Mouse (Mus musculus): ENCODE data around the gene Hist2h3b. TPM values are rescaled to one million over a fixed set of nuclear protein-coding genes. Genes with fewer than 3 reads are reported as not detected.
A peak's percentile ranks its signal among the peaks of the same experiment; 100 is the strongest.
"Not testable (repeated sequence)": the region's sequence is repeated elsewhere in the genome, so short reads cannot be mapped to it uniquely, and the experiment has no call there.

Hist2h3b gene
- polyA plus RNA-seq (2015; fragmentation: Nextera tagmentation; extraction: Ambion mirVana) = 19.6 and 22.4 TPM in 2 replicates

GRCm38 (mm10) chr3:96268051-96268775 lies at the start of gene Hist2h3b:
Hist2h3b (plus strand) TSS chr3:96268654.
- ATAC-seq (ENCODE audit: low FRiP score) = peak; percentile 68
- WGBS = 23% methylated on average over 30 of the region's 30 CpGs
- Histone ChIP-seq H3K9me3 (no peaks in the 10 kb centered on the region), H3K27ac (peak within 1 kb of the TSS; percentile 96), H3K4me1 (replicated peaks) (peaks cover 27% of the 10 kb centered on the region), H3K9ac (peak within 1 kb of the TSS; percentile 67), H3K27me3 (no peaks in the 10 kb centered on the region), H3K4me2 (peak within 1 kb of the TSS; percentile 84), H3K4me3 (peak within 1 kb of the TSS; percentile 54), H3K36me3 (no peaks in the 10 kb centered on the region)

DNA sequence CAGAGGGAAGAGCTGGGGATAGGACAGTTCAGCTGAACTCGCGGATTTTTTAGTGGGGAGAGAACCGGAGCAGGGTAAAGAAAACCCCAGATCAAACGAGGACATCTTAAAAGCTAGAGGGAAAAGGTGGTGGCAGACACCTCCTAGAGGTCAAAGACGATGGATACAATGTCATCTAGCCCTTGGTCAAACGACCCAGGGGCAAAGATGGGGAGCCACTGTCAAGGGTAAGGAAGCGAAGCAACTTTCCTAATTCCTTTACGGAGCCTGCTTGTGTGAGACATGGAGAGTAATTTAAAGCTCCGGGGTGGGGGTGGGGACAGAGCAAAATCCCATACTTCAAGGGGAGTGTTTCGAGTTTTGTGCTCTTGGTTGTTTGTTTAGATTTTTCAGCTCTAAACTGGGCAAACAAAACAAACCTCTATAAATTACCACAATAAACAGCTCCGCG lies 49.2 kb upstream of the Hist2h3b start:
- Histone ChIP-seq H3K4me2 (peak overlapping the region; percentile 86), H3K27me3 (0 out of 2 replicates have a peak, but pooled peaks cover 7% of the 10 kb centered on the region), H3K27ac (peak overlapping the region; percentile 98), H3K4me3 (peak overlapping the region; percentile 57), H3K9ac (peak overlapping the region; percentile 82), H3K9me3 (no peaks in the 10 kb centered on the region), H3K36me3 (no peaks in the 10 kb centered on the region), H3K4me1 (replicated peaks) (peaks cover 40% of the 10 kb centered on the region)
- ATAC-seq (ENCODE audit: low FRiP score) = peak; percentile 53
- 1% methylated on average over 12 of the region's 12 CpGs for WGBS

GRCm38 (mm10) chr3:96219661-96220130 lies 48.8 kb upstream of the Hist2h3b start, which contains the start of the genes Bola1 and Hist2h2ab:
Bola1 (minus strand) TSS chr3:96219709.
Hist2h2ab (plus strand) TSS chr3:96219865.
- Histone ChIP-seq H3K36me3 (no peaks in the 10 kb centered on the region), H3K4me1 (replicated peaks) (peaks cover 41% of the 10 kb centered on the region), H3K27me3 (0 out of 2 replicates have a peak, but pooled peaks cover 7% of the 10 kb centered on the region), H3K9me3 (no peaks in the 10 kb centered on the region), H3K27ac (peak within 1 kb of the TSS; percentile 98), H3K9ac (peak within 1 kb of the TSS; percentile 82), H3K4me2 (peak within 1 kb of the TSS; percentile 86), H3K4me3 (peak within 1 kb of the TSS; percentile 57)
- WGBS = under 1% methylated on average over 37 of the region's 37 CpGs
- peak; percentile 93 for ATAC-seq (ENCODE audit: low FRiP score)

DNA sequence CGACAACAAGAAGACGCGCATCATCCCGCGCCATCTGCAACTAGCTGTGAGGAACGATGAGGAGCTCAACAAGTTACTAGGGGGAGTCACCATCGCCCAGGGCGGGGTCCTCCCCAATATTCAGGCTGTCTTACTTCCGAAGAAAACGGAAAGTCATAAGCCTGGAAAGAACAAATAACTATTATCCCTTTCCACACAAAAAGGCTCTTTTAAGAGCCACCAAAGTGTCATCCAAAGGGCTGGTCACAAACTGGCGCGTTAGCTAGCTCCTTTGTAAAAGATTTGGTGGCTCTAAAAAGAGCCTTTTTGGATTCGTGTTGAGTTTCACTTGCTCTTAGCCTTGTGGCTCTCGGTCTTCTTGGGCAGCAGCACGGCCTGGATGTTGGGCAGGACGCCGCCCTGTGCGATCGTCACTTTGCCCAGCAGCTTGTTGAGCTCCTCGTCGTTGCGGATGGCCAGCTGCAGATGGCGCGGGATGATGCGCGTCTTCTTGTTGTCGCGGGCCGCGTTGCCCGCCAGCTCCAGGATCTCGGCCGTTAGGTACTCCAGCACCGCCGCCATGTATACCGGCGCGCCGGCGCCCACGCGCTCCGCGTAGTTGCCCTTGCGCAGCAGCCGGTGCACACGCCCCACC lies 48.2 kb upstream of the Hist2h3b start:
- H3K4me3 ChIP-seq = peak overlapping the region; percentile 57
- not testable (repeated sequence) for H3K9me3 ChIP-seq, H3K27me3 ChIP-seq, H3K36me3 ChIP-seq
- H3K4me2 ChIP-seq = peak overlapping the region; percentile 86
- peak; percentile 6; the same call in 1 of the 2 replicates for ATAC-seq (ENCODE audit: low FRiP score)
- H3K4me1 ChIP-seq (replicated peaks) = peaks cover 41% of the 10 kb centered on the region
- WGBS = under 1% methylated on average over 43 of the region's 47 CpGs
- H3K9ac ChIP-seq = peak overlapping the region; percentile 82
- peak overlapping the region; percentile 98 for H3K27ac ChIP-seq

DNA sequence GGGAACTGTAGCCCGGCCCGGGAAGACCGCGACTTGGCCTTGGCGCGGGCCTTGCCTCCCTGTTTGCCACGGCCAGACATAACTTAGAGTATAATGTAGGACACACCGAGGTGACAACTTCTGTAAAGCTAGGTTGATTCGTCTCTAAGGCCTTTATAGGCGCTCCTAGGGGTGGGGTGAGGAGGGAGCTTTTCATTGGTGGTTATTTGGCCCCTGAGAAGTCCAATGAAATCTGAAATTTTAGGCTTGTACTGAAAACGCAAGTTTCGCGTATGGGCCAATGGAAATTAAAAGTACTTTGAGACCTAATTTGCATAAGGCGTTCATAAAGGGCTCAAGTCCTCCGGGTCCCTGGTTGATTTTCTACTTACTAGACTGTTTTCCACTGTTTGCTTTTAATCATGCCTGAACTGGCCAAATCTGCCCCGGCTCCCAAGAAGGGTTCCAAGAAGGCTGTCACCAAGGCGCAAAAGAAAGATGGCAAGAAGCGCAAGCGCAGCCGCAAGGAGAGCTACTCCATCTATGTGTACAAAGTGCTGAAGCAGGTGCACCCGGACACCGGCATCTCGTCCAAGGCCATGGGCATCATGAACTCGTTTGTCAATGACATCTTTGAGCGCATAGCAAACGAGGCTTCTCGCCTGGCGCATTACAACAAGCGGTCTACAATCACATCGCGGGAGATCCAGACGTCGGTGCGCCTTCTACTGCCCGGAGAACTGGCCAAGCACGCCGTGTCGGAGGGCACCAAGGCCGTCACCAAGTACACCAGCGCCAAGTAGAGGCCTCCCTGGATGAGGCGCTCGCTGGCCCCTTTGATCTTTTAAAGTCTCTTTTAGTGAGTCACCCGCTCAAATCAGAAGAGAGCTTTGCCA lies 47.5 kb upstream of the Hist2h3b start, which contains the start of the genes Hist2h2ac and Hist2h2be:
Gene Hist2h2ac, minus strand, starts transcription at position 116 of the 875 bp plus-strand sequence.
Gene Hist2h2be, plus strand, starts transcription at position 355 of the 875 bp plus-strand sequence.
- 0 out of 2 replicates have a peak, but pooled peaks cover 3% of the 10 kb centered on the region for H3K27me3 ChIP-seq
- H3K27ac ChIP-seq = peak within 1 kb of the TSS; percentile 98
- no peaks in the 10 kb centered on the region for H3K36me3 ChIP-seq
- peak within 1 kb of the TSS; percentile 82 for H3K9ac ChIP-seq
- H3K4me2 ChIP-seq = peak within 1 kb of the TSS; percentile 86
- WGBS = under 1% methylated on average over 43 of the region's 43 CpGs
- peak; percentile 79 for ATAC-seq (ENCODE audit: low FRiP score)
- peaks cover 45% of the 10 kb centered on the region for H3K4me1 ChIP-seq (replicated peaks)
- H3K9me3 ChIP-seq = no peaks in the 10 kb centered on the region
- peak within 1 kb of the TSS; percentile 57 for H3K4me3 ChIP-seq

DNA sequence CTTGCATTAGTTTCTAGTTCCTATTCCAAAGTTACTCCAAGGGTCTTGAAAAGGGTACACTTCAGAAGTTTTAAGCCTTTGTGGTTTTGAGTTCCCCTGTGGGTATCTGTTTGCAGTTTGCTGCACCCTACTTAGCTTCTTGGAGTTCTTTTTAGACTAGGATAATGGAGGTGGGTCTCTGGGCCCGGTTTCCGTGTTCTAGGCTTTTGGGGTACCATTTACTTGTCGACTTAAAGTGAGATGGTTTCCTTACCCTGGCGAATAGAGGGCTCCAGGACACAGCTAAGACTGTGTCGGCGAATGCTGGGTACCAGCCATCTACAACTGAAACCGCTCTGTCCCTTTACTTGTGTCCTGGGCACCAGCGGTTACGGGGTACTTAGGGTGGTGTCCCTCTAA lies 46.8 kb upstream of the Hist2h3b start:
- H3K4me1 ChIP-seq (replicated peaks) = peaks cover 45% of the 10 kb centered on the region
- WGBS = 18% methylated on average over 9 of the region's 9 CpGs
- H3K27ac ChIP-seq = peak overlapping the region; percentile 98

GRCm38 (mm10) chr3:96222774-96223173 lies 45.7 kb upstream of the Hist2h3b start:
- Histone ChIP-seq H3K9me3 (no peaks in the 10 kb centered on the region), H3K9ac (no peak overlapping the region), H3K36me3 (no peaks in the 10 kb centered on the region), H3K27me3 (no peaks in the 10 kb centered on the region), H3K4me1 (replicated peaks) (peaks cover 45% of the 10 kb centered on the region), H3K4me3 (no peak overlapping the region), H3K27ac (no peak overlapping the region), H3K4me2 (peak overlapping the region; percentile 86; the same call in 1 of the 2 replicates)
- WGBS = 95% methylated on average over 4 of the region's 4 CpGs
- ATAC-seq (ENCODE audit: low FRiP score) = no peak

More for the DNA sequence above, 46.8 kb upstream of the Hist2h3b start:
- Histone ChIP-seq H3K9me3 (no peaks in the 10 kb centered on the region), H3K4me2 (peak overlapping the region; percentile 86), H3K36me3 (no peaks in the 10 kb centered on the region), H3K4me3 (peak overlapping the region; percentile 57), H3K9ac (peak overlapping the region; percentile 82), H3K27me3 (no peaks in the 10 kb centered on the region)
- no peak for ATAC-seq (ENCODE audit: low FRiP score)

DNA sequence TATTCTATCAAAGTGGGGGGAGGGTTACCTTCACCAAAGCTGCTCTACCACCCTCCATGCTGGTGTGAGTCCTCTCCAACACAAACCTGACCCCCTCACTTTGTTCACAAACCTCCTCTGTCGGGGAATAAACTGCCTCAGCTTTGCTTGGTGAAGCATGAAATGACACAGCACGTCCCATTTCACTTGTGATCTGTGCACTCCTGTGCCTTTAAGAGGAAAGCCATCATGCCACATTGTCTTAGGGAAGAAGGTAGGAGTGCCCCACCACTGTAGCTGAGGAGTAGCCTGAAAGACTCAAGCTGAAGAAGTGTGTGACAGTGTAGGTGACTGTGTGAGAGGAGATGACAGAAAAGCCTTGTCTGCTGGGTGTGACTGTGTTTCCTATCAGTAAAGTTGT lies 43.0 kb upstream of the Hist2h3b start:
- no peak overlapping the region for H3K4me2 ChIP-seq
- no peaks in the 10 kb centered on the region for H3K9me3 ChIP-seq
- H3K4me3 ChIP-seq = no peak overlapping the region
- ATAC-seq (ENCODE audit: low FRiP score) = no peak
- peaks cover 36% of the 10 kb centered on the region for H3K4me1 ChIP-seq (replicated peaks)
- H3K27ac ChIP-seq = no peak overlapping the region
- H3K27me3 ChIP-seq = no peaks in the 10 kb centered on the region
- WGBS = 19% methylated on average over 2 of the region's 2 CpGs
- H3K9ac ChIP-seq = peak overlapping the region; percentile 2; the same call in 1 of the 2 replicates
- H3K36me3 ChIP-seq = no peaks in the 10 kb centered on the region

DNA sequence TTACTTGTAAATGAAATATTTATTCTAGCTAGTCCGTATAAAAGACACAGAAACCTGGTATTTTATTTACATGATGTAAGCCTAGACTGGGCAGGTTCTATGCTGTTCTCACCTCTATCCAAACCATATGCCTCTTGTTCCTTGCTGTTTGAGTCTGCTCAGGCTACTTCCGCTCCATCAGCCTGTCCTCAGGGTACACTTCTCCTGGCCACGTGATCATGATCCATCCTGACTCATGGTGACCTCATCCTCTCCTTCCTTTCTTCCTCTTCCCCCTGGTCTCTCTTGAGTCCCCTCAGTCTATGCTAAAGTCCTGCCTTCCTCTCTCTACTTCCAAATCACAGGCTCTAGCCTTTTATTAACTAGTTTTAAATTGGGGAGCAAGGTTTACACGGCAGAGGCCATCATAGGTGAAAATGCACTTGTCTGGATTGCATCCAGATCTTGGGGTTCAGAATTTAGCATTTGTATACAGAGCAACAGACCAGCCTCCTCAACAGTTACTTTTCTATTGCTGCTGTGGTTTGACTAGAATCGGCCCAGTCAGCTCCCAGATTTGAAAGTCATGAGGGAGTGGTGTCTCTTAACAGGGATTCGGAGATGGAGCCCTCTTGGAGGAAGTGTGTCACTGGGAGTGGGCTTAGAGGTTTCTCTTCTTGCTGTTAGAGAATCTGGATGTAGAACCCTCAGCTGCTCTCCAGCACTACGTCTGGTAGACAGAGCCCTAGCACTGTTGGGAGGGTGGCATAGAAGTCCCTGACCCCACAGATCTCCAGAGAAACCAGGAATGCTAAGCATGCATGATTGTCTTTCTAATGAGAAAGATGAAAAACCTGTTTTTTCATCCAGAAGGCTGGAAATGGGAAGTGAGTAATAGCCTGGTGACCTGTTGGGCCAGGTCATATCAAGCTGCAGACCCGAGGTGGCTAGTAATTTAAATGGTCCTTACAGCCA lies 41.5 kb upstream of the Hist2h3b start:
- H3K9ac ChIP-seq = peak overlapping the region; percentile 31; the same call in 1 of the 2 replicates
- no peaks in the 10 kb centered on the region for H3K9me3 ChIP-seq
- no peak for ATAC-seq (ENCODE audit: low FRiP score)
- no peaks in the 10 kb centered on the region for H3K27me3 ChIP-seq
- H3K4me3 ChIP-seq = no peak overlapping the region
- H3K4me1 ChIP-seq (replicated peaks) = peaks cover 26% of the 10 kb centered on the region
- H3K27ac ChIP-seq = no peak overlapping the region
- 74% methylated on average over 8 of the region's 8 CpGs for WGBS
- H3K36me3 ChIP-seq = no peaks in the 10 kb centered on the region
- no peak overlapping the region for H3K4me2 ChIP-seq

DNA sequence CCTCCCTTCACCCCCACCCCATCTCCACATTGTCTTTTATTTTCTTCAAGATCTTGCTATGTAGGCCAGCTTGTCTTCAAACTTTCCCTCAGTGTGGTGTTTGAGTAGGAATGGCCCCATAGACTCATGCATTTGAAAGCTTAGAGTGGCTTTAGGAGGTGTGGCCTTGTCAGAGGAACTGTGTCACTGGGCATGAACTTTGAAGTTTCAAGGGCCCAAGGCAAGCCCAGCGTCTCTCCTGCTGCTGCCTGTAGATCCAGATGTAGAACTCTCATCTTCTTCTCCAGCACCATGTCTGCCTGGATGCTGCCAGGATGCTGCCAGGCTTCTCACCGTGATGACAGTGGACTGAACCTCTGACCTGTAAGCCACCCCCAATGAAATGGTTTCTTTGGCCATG lies 39.6 kb upstream of the Hist2h3b start:
- H3K27ac ChIP-seq = no peak overlapping the region
- H3K9me3 ChIP-seq = no peaks in the 10 kb centered on the region
- H3K4me2 ChIP-seq = no peak overlapping the region

More for the DNA sequence above, 39.6 kb upstream of the Hist2h3b start:
- 75% methylated on average over 2 of the region's 2 CpGs for WGBS
- no peak overlapping the region for H3K4me3 ChIP-seq
- ATAC-seq (ENCODE audit: low FRiP score) = no peak
- no peaks in the 10 kb centered on the region for H3K27me3 ChIP-seq
- peaks cover 9% of the 10 kb centered on the region; the same call in 1 of the 2 replicates for H3K4me1 ChIP-seq (replicated peaks)
- no peaks in the 10 kb centered on the region for H3K36me3 ChIP-seq
- H3K9ac ChIP-seq = no peak overlapping the region
